Mouse (Mus musculus): Measurements from ENCODE around the gene Cdc42bpb. TPM values are rescaled to one million over a fixed set of nuclear protein-coding genes. Genes with fewer than 3 reads are reported as not detected.

The Cdc42bpb gene
- polyA plus RNA-seq, 1 experiment from 2014 or later: 18.7 TPM

GRCm38 (mm10) chr12:111274447-111275149 is 102.9 kb downstream of the Cdc42bpb start:
- Histone ChIP-seq H3K36me3 (ENCODE audit: control insufficient read depth, insufficient read depth, low read length) (no peaks in the 10 kb centered on the region), H3K9ac (ENCODE audit: low read length) (peak overlapping the region; percentile 31; the same call in 1 of the 2 replicates), H3K4me3 (ENCODE audit: low read depth, low read length) (peak overlapping the region; percentile 38), H3K9me3 (ENCODE audit: control insufficient read depth, low read length) (no peaks in the 10 kb centered on the region), H3K27ac (replicated peaks) (no peak overlapping the region), H3K4me2 (replicated peaks; ENCODE audit: low read depth) (peak overlapping the region; percentile 61), H3K4me1 (replicated peaks; ENCODE audit: control insufficient read depth, insufficient read depth) (peaks cover 5% of the 10 kb centered on the region; the same call in 1 of the 2 replicates), H3K27me3 (ENCODE audit: control insufficient read depth, insufficient read depth, low read length) (peaks cover 22% of the 10 kb centered on the region)
- TF ChIP-seq EP300 (optimal IDR thresholded peaks at IDR 0.05) (no peak), CTCF (IDR thresholded peaks at IDR 0.05; ENCODE audit: low read depth) (no peak)
- 2% methylated on average over 52 of the region's 80 CpGs for WGBS
- ATAC-seq (ENCODE audit: low FRiP score, low TSS enrichment) (no peak), DNase-seq (ENCODE audit: low spot score) (no peak)

GRCm38 (mm10) chr12:111274006-111274405 is 103.5 kb downstream of the Cdc42bpb start:
- WGBS: 5% methylated on average over 28 of the region's 28 CpGs
- Histone ChIP-seq H3K4me3 (ENCODE audit: low read depth, low read length) (peak overlapping the region; percentile 38), H3K27ac (replicated peaks) (no peak overlapping the region), H3K9ac (ENCODE audit: low read length) (no peak overlapping the region), H3K4me1 (replicated peaks; ENCODE audit: control insufficient read depth, insufficient read depth) (peaks cover 5% of the 10 kb centered on the region; the same call in 1 of the 2 replicates), H3K27me3 (ENCODE audit: control insufficient read depth, insufficient read depth, low read length) (peaks cover 22% of the 10 kb centered on the region), H3K4me2 (replicated peaks; ENCODE audit: low read depth) (peak overlapping the region; percentile 61), H3K9me3 (ENCODE audit: control insufficient read depth, low read length) (no peaks in the 10 kb centered on the region), H3K36me3 (ENCODE audit: control insufficient read depth, insufficient read depth, low read length) (no peaks in the 10 kb centered on the region)
- DNase-seq (ENCODE audit: low spot score) (no peak), ATAC-seq (ENCODE audit: low FRiP score, low TSS enrichment) (no peak)
- no peak for TF ChIP-seq CTCF (IDR thresholded peaks at IDR 0.05; ENCODE audit: low read depth)
- TF ChIP-seq EP300 (optimal IDR thresholded peaks at IDR 0.05): no peak

- Histone ChIP-seq H3K4me3 (ENCODE audit: low read depth, low read length) (no peak overlapping the region), H3K4me1 (replicated peaks; ENCODE audit: control insufficient read depth, insufficient read depth) (peaks cover 5% of the 10 kb centered on the region; the same call in 1 of the 2 replicates), H3K27ac (replicated peaks) (no peak overlapping the region), H3K4me2 (replicated peaks; ENCODE audit: low read depth) (no peak overlapping the region), H3K27me3 (ENCODE audit: control insufficient read depth, insufficient read depth, low read length) (peaks cover 22% of the 10 kb centered on the region), H3K36me3 (ENCODE audit: control insufficient read depth, insufficient read depth, low read length) (no peaks in the 10 kb centered on the region), H3K9me3 (ENCODE audit: control insufficient read depth, low read length) (no peaks in the 10 kb centered on the region), H3K9ac (ENCODE audit: low read length) (no peak overlapping the region)
- ATAC-seq (ENCODE audit: low FRiP score, low TSS enrichment) (no peak), DNase-seq (ENCODE audit: low spot score) (peak; percentile 85)
- TF ChIP-seq EP300 (optimal IDR thresholded peaks at IDR 0.05): no peak
- peak; percentile 90 for TF ChIP-seq CTCF (IDR thresholded peaks at IDR 0.05; ENCODE audit: low read depth)
- 25% methylated on average over 12 of the region's 12 CpGs for WGBS
Observed at GRCm38 (mm10) chr12:111272420-111272819, 105.1 kb downstream of the Cdc42bpb start.

GRCm38 (mm10) chr12:111271966-111272365 is 105.6 kb downstream of the Cdc42bpb start:
- DNase-seq (ENCODE audit: low spot score): no peak
- WGBS: 22% methylated on average over 8 of the region's 8 CpGs
- no peak for ATAC-seq (ENCODE audit: low FRiP score, low TSS enrichment)
- Histone ChIP-seq H3K4me1 (replicated peaks; ENCODE audit: control insufficient read depth, insufficient read depth) (peaks cover 5% of the 10 kb centered on the region; the same call in 1 of the 2 replicates), H3K4me2 (replicated peaks; ENCODE audit: low read depth) (no peak overlapping the region; the same call in 1 of the 2 replicates), H3K9ac (ENCODE audit: low read length) (no peak overlapping the region), H3K9me3 (ENCODE audit: control insufficient read depth, low read length) (no peaks in the 10 kb centered on the region), H3K27ac (replicated peaks) (no peak overlapping the region), H3K27me3 (ENCODE audit: control insufficient read depth, insufficient read depth, low read length) (peaks cover 22% of the 10 kb centered on the region), H3K36me3 (ENCODE audit: control insufficient read depth, insufficient read depth, low read length) (no peaks in the 10 kb centered on the region), H3K4me3 (ENCODE audit: low read depth, low read length) (no peak overlapping the region)
- TF ChIP-seq EP300 (optimal IDR thresholded peaks at IDR 0.05): no peak
- TF ChIP-seq CTCF (IDR thresholded peaks at IDR 0.05; ENCODE audit: low read depth): no peak

GRCm38 (mm10) chr12:111271406-111271805 is 106.1 kb downstream of the Cdc42bpb start:
- Histone ChIP-seq H3K4me1 (replicated peaks; ENCODE audit: control insufficient read depth, insufficient read depth) (peaks cover 5% of the 10 kb centered on the region; the same call in 1 of the 2 replicates), H3K4me2 (replicated peaks; ENCODE audit: low read depth) (peak overlapping the region; percentile 32), H3K27ac (replicated peaks) (no peak overlapping the region), H3K9ac (ENCODE audit: low read length) (no peak overlapping the region), H3K9me3 (ENCODE audit: control insufficient read depth, low read length) (no peaks in the 10 kb centered on the region), H3K4me3 (ENCODE audit: low read depth, low read length) (no peak overlapping the region), H3K36me3 (ENCODE audit: control insufficient read depth, insufficient read depth, low read length) (no peaks in the 10 kb centered on the region), H3K27me3 (ENCODE audit: control insufficient read depth, insufficient read depth, low read length) (peaks cover 22% of the 10 kb centered on the region)
- DNase-seq (ENCODE audit: low spot score) (no peak), ATAC-seq (ENCODE audit: low FRiP score, low TSS enrichment) (no peak)
- 3% methylated on average over 28 of the region's 28 CpGs for WGBS
- no peak for TF ChIP-seq CTCF (IDR thresholded peaks at IDR 0.05; ENCODE audit: low read depth)
- TF ChIP-seq EP300 (optimal IDR thresholded peaks at IDR 0.05): no peak

GRCm38 (mm10) chr12:111270629-111271277 is 106.8 kb downstream of the Cdc42bpb start, which contains the start of gene Amn:
Gene Amn, plus strand, starts transcription at chr12:111271095.
- Histone ChIP-seq H3K4me3 (ENCODE audit: low read depth, low read length) (no peak within 1 kb of the TSS), H3K36me3 (ENCODE audit: control insufficient read depth, insufficient read depth, low read length) (no peaks in the 10 kb centered on the region), H3K4me2 (replicated peaks; ENCODE audit: low read depth) (peak within 1 kb of the TSS; percentile 32), H3K9me3 (ENCODE audit: control insufficient read depth, low read length) (no peaks in the 10 kb centered on the region), H3K4me1 (replicated peaks; ENCODE audit: control insufficient read depth, insufficient read depth) (peaks cover 5% of the 10 kb centered on the region; the same call in 1 of the 2 replicates), H3K27me3 (ENCODE audit: control insufficient read depth, insufficient read depth, low read length) (peaks cover 22% of the 10 kb centered on the region), H3K9ac (ENCODE audit: low read length) (no peak within 1 kb of the TSS), H3K27ac (replicated peaks) (no peak within 1 kb of the TSS)
- TF ChIP-seq CTCF (IDR thresholded peaks at IDR 0.05; ENCODE audit: low read depth): no peak
- TF ChIP-seq EP300 (optimal IDR thresholded peaks at IDR 0.05): no peak
- WGBS: 28% methylated on average over 25 of the region's 25 CpGs
- DNase-seq (ENCODE audit: low spot score) (no peak), ATAC-seq (ENCODE audit: low FRiP score, low TSS enrichment) (no peak)

All from stomach, postnatal 0 days (tissue).